Mouse (Mus musculus) lung, embryonic 14.5 days (tissue): Measurements from ENCODE around the gene Card19. TPM values are rescaled to one million over a fixed set of nuclear protein-coding genes. Genes with fewer than 3 reads are reported as not detected.

Experiments used
- ATAC-seq: fragments of 200-750 bp; cut with Nextera tagmentation; 2 replicates; pipeline ENCODE4 v1.8.0; 2017; ENCODE audit warnings: mild to moderate bottlenecking, moderate TSS enrichment, moderate library complexity; ENCODE audit not compliant: insufficient read depth
- DNase-seq: peaks from one replicate; pipeline ENCODE4 v3.0.0-alpha.2; 2015
- H3K27ac ChIP-seq: fragments of 300-500 bp; sonication (generic); 2 replicates; pipeline ENCODE4 v1.5.1; 2014; ENCODE audit warnings: low read depth, mild to moderate bottlenecking, moderate library complexity
- H3K27me3 ChIP-seq: fragments of 300-500 bp; sonication (generic); 2 replicates; pipeline ENCODE4 v1.6.1; 2014; ENCODE audit warnings: low read length, control low read depth; ENCODE audit not compliant: insufficient read depth
- H3K36me3 ChIP-seq: fragments of 300-500 bp; sonication (generic); 2 replicates; pipeline ENCODE4 v1.6.1; 2014; ENCODE audit warnings: control low read depth; ENCODE audit not compliant: insufficient read depth
- H3K4me1 ChIP-seq: fragments of 300-500 bp; sonication (generic); 2 replicates; pipeline ENCODE4 v1.6.1; 2014; ENCODE audit warnings: antibody characterized with exemption, control low read depth; ENCODE audit not compliant: insufficient read depth
- H3K4me2 ChIP-seq: fragments of 300-500 bp; sonication (generic); 2 replicates; pipeline ENCODE4 v1.6.1; 2014; ENCODE audit warnings: mild to moderate bottlenecking
- H3K4me3 ChIP-seq: fragments of 300-500 bp; sonication (generic); 2 replicates; pipeline ENCODE4 v1.5.1; 2014; ENCODE audit warnings: low read depth, low read length
- H3K9ac ChIP-seq: fragments of 300-500 bp; sonication (generic); 2 replicates; pipeline ENCODE4 v1.6.1; 2014
- H3K9me3 ChIP-seq: fragments of 300-500 bp; sonication (generic); 2 replicates; pipeline ENCODE4 v1.6.1; 2016; ENCODE audit warnings: low read depth, low read length, control low read depth
- CTCF ChIP-seq: IDR thresholded peaks from 2 replicates; pipeline ENCODE4 v1.5.1; 2016; ENCODE audit warnings: antibody characterized with exemption, low read depth
- WGBS: fragments of 180-500 bp; shearing (Covaris S2); extraction: QIAGEN DNeasy Blood & Tissue Kit; methylation state at CpG from one replicate; pipeline ENCODE4 v1.1.7; 2014; 5-methylcytosine and 5-hydroxymethylcytosine counted together
- polyA plus RNA-seq: library from polyadenylated mRNA; unstranded; fragments of >200 nt; fragmentation: Nextera tagmentation; extraction: Ambion mirVana; gene quantifications from 2 replicates; pipeline ENCODE4 v1.2.1, GENCODE M21; 2014

Card19 gene
- polyA plus RNA-seq, 1 experiment from 2014 or later: 47.9 TPM

DNA sequence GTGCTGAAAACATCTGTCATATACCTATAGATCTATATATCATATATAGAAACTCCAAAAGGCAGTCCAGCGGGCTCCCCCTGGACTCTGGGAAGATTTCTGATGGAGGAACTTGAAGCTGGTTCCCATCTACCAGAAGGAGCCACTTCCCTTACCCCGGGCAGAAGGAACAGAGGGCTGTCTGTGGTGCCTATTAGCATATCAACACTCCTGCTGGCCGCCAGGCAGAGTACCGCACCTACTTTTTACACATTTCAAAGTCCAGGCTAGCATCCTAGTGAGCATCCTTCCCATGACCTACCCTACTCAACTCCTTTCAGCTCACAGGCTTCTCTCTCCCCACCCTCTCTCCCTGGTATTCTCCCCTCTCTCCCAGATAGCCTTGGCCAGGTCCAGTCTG, 9.8 kb upstream of the Card19 start:
- no peak overlapping the region for H3K4me2 ChIP-seq
- 40% methylated on average over 4 of the region's 4 CpGs for WGBS

DNA sequence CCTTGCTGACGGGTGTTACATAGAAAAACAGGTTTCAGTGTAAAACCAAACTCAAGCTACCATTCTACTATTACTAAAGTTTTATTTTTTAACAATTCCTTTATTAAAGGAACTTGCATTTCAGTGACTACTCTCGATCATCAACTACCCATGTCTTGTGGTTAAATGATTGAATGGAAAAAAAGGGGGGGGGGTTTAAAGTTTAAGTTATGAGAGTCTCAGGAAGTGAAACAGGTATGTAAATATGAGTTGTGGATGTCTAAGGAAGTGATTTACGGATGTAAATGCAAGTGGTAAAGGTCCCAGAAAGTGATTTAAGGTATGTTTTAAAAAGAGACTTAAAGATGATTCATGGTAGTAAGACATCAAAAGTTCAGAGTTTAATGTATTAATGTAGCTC, 9.3 kb upstream of the Card19 start:
- Histone ChIP-seq H3K4me1 (no peaks in the 10 kb centered on the region), H3K36me3 (no peaks in the 10 kb centered on the region), H3K4me3 (no peak overlapping the region), H3K9ac (no peak overlapping the region), H3K9me3 (no peaks in the 10 kb centered on the region), H3K27me3 (no peaks in the 10 kb centered on the region), H3K27ac (no peak overlapping the region), H3K4me2 (no peak overlapping the region)
- WGBS: 59% methylated on average over 3 of the region's 3 CpGs
- no peak for DNase-seq
- no peak for TF ChIP-seq CTCF
- ATAC-seq: no peak

More for the DNA sequence above, 9.8 kb upstream of the Card19 start:
- no peak for TF ChIP-seq CTCF
- Histone ChIP-seq H3K4me1 (no peaks in the 10 kb centered on the region), H3K4me3 (no peak overlapping the region), H3K36me3 (no peaks in the 10 kb centered on the region), H3K27me3 (no peaks in the 10 kb centered on the region), H3K9ac (no peak overlapping the region), H3K9me3 (no peaks in the 10 kb centered on the region), H3K27ac (no peak overlapping the region)
- ATAC-seq (no peak), DNase-seq (no peak)

DNA sequence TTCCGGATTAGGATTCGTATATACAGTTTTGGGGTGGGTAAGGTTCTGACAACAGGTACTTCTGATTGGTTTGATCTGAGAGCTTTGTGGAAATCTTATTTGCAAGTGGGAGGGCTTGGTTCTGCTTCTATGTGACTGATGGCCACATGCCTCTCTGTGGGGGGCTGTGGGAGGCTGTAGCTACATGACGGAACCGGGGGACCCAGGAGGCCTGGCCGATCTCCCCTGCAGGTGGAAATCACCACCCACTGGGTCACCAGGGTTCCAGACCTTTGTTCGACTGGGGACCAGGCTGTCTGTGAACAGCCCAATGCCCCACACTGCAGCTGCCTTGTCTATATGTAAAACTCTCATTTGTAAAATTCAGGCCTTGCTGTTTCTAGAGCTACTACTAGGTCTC, 8.9 kb upstream of the Card19 start:
- 22% methylated on average over 6 of the region's 6 CpGs for WGBS
- no peak for TF ChIP-seq CTCF
- H3K9me3 ChIP-seq: no peaks in the 10 kb centered on the region
- no peaks in the 10 kb centered on the region for H3K36me3 ChIP-seq
- ATAC-seq: no peak
- no peak overlapping the region for H3K9ac ChIP-seq
- DNase-seq: no peak
- no peak overlapping the region for H3K27ac ChIP-seq
- no peak overlapping the region for H3K4me2 ChIP-seq
- H3K27me3 ChIP-seq: no peaks in the 10 kb centered on the region
- no peak overlapping the region for H3K4me3 ChIP-seq
- H3K4me1 ChIP-seq: no peaks in the 10 kb centered on the region

DNA sequence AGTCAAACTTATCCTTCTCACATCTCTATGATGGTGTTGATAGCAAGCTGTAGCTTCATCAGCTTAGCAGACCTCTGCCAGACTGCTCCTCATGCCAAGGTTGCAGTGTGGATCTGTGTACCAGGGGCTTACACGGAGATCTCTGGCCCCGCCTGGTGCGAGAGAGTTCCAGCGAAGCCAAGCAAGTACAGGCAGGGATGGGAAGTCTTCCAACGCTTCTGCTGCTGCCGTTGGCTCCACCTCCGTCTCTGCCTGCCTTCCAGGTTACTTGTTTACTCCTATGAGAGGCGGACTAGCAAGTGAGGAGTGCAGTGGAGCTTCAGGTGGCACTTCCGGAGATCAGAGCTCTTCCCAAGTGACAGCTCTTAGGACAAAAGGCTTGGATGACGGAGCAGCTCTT, 8.5 kb upstream of the Card19 start:
- H3K4me2 ChIP-seq: no peak overlapping the region
- no peak overlapping the region for H3K27ac ChIP-seq
- no peaks in the 10 kb centered on the region for H3K36me3 ChIP-seq
- no peak overlapping the region for H3K4me3 ChIP-seq
- WGBS: 7% methylated on average over 10 of the region's 10 CpGs
- no peaks in the 10 kb centered on the region for H3K27me3 ChIP-seq
- no peak overlapping the region for H3K9ac ChIP-seq
- H3K4me1 ChIP-seq: no peaks in the 10 kb centered on the region
- ATAC-seq: no peak
- no peak for DNase-seq
- no peaks in the 10 kb centered on the region for H3K9me3 ChIP-seq
- TF ChIP-seq CTCF: no peak

DNA sequence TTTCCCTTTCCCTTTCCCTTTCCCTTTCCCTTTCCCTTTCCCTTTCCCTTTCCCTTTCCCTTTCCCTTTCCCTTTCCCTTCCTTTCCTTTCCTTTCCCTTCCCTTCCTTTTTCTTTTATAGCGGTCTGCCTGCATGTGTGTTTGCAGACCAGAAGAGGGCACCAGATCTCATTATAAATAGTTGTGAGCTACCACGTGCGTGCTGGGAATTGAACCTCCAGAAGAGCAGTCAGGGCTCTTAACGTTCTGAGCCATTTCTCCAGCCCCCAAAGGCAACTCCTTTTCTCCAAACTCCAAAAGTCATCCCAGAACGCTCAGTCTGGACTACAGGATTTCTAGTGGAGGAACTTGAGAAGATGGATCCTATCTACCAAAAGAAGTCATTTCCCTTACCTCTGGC, 5.1 kb upstream of the Card19 start:
- no peak overlapping the region for H3K4me2 ChIP-seq
- ATAC-seq: no peak
- TF ChIP-seq CTCF: peak; percentile 35
- peaks cover 4% of the 10 kb centered on the region; the same call in 1 of the 2 replicates for H3K4me1 ChIP-seq
- H3K9ac ChIP-seq: no peak overlapping the region
- H3K27me3 ChIP-seq: no peaks in the 10 kb centered on the region
- H3K27ac ChIP-seq: no peak overlapping the region
- no peak overlapping the region for H3K4me3 ChIP-seq
- no peak for DNase-seq
- WGBS: 19% methylated on average over 5 of the region's 5 CpGs
- H3K36me3 ChIP-seq: no peaks in the 10 kb centered on the region
- H3K9me3 ChIP-seq: no peaks in the 10 kb centered on the region

DNA sequence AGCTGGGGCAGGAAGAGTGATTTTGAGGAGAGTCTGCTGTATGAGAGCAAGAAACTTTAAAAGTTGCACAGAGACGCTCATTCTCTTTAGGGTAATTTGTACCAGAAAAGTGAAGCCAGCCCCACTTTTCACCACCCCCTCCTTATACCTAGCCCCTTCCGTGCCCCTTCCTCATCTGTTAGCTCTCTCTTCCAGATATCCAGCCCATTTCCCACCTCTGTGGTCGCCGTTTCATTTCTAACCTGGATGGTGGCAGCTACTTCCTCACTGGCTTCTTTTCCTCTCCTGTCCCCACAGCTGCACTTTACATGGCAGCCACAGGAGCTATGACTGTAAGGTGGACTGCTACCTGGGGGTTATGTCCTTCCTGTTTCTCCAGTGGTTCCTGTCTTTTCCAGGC, 3.5 kb upstream of the Card19 start:
- Histone ChIP-seq H3K27me3 (no peaks in the 10 kb centered on the region), H3K4me2 (no peak overlapping the region), H3K27ac (no peak overlapping the region), H3K9me3 (no peaks in the 10 kb centered on the region), H3K4me1 (peaks cover 4% of the 10 kb centered on the region; the same call in 1 of the 2 replicates), H3K36me3 (no peaks in the 10 kb centered on the region), H3K9ac (no peak overlapping the region), H3K4me3 (no peak overlapping the region)
- ATAC-seq: no peak
- no peak for DNase-seq
- no peak for TF ChIP-seq CTCF
- 74% methylated on average over 4 of the region's 4 CpGs for WGBS

DNA sequence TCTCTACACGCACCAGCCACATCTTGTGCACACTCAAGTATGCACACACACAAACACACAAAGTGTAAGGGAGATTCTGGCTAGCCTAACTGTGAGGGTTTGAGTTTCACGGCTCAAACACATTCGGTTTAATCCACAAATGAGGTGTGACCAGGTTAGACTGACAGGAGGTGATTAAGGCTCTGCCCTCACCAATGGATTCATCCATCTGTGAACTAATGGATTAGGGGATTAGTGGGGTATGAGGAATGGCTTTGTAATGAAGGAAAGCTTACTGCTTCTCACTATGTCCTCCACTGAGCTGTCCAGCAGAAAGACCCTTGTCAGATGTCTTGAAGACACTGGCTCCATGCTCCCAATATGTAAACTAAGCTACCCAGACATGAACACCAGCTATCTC, 2.8 kb upstream of the Card19 start:
- Histone ChIP-seq H3K4me1 (peaks cover 8% of the 10 kb centered on the region; the same call in 1 of the 2 replicates), H3K36me3 (no peaks in the 10 kb centered on the region), H3K9me3 (no peaks in the 10 kb centered on the region), H3K27me3 (no peaks in the 10 kb centered on the region), H3K4me3 (no peak overlapping the region), H3K9ac (no peak overlapping the region), H3K27ac (no peak overlapping the region), H3K4me2 (no peak overlapping the region)
- ATAC-seq (no peak), DNase-seq (no peak)
- 48% methylated on average over 3 of the region's 3 CpGs for WGBS
- TF ChIP-seq CTCF: no peak
